Mouse (Mus musculus) embryonic facial prominence, embryonic 11.5 days (tissue): ENCODE results near the gene Lamtor1. TPM values are rescaled to one million over a fixed set of nuclear protein-coding genes. Genes with fewer than 3 reads are reported as not detected.

Source experiments
- ATAC-seq: fragments of 200-750 bp; cut with Nextera tagmentation; replicated peaks from 2 replicates; pipeline ENCODE4 v1.8.0; 2017; ENCODE audit warnings: low read depth; ENCODE audit not compliant: insufficient number of reproducible peaks, low FRiP score, low TSS enrichment
- DNase-seq: peaks from one replicate; pipeline ENCODE4 v3.0.0-alpha.2; 2015; ENCODE audit warnings: low spot score
- H3K27ac ChIP-seq: fragments of 300-500 bp; sonication (generic); replicated peaks from 2 replicates; pipeline ENCODE4 v1.5.1; 2014; ENCODE audit warnings: mild to moderate bottlenecking, low read depth, low read length, control low read depth
- H3K27me3 ChIP-seq: fragments of 300-500 bp; sonication (generic); 2 replicates; pipeline ENCODE4 v1.6.1; 2014; ENCODE audit warnings: mild to moderate bottlenecking, low read length, moderate library complexity, mixed read lengths; ENCODE audit not compliant: control insufficient read depth, insufficient read depth
- H3K36me3 ChIP-seq: fragments of 300-500 bp; sonication (generic); replicated peaks from 2 replicates; pipeline ENCODE4 v1.6.1; 2014; ENCODE audit warnings: low read depth, mild to moderate bottlenecking, low read length, moderate library complexity, mixed read lengths; ENCODE audit not compliant: control insufficient read depth, insufficient read depth
- H3K4me1 ChIP-seq: fragments of 300-500 bp; sonication (generic); 2 replicates; pipeline ENCODE4 v1.6.1; 2014; ENCODE audit warnings: low read length, mixed read lengths; ENCODE audit not compliant: control insufficient read depth, insufficient read depth
- H3K4me2 ChIP-seq: fragments of 300-500 bp; sonication (generic); 2 replicates; pipeline ENCODE4 v1.6.1; 2014; ENCODE audit warnings: low read depth, mild to moderate bottlenecking, control low read depth, low read length, moderate library complexity
- H3K4me3 ChIP-seq: fragments of 300-500 bp; sonication (generic); 2 replicates; pipeline ENCODE4 v1.5.1; 2014; ENCODE audit warnings: low read depth, low read length, control low read depth
- H3K9ac ChIP-seq: fragments of 300-500 bp; sonication (generic); replicated peaks from 2 replicates; pipeline ENCODE4 v1.6.1; 2014; ENCODE audit warnings: mild to moderate bottlenecking, control low read depth, low read length
- H3K9me3 ChIP-seq: fragments of 300-500 bp; sonication (generic); replicated peaks from 2 replicates; pipeline ENCODE4 v1.6.1; 2016; ENCODE audit warnings: mild to moderate bottlenecking, low read length, inconsistent platforms, mixed read lengths; ENCODE audit not compliant: control insufficient read depth
- WGBS: fragments of 180-500 bp; shearing (Covaris S2); extraction: QIAGEN DNeasy Blood & Tissue Kit; methylation state at CpG from one replicate; pipeline ENCODE4 v1.1.7; 2014; 5-methylcytosine and 5-hydroxymethylcytosine counted together
- microRNA-seq: library from miRNA; unstranded; fragments of <30 nt; microRNA quantifications from one replicate; pipeline ENCODE4, GENCODE M21; 2016; ENCODE audit warnings: borderline number of aligned reads
- polyA plus RNA-seq: library from polyadenylated mRNA; unstranded; fragments of >200 nt; fragmentation: Nextera tagmentation; extraction: Ambion mirVana; gene quantifications from 2 replicates; pipeline ENCODE4 v1.2.1, GENCODE M21; 2014

Lamtor1 gene
- polyA plus RNA-seq, 1 experiment from 2014 or later = 127 TPM

DNA sequence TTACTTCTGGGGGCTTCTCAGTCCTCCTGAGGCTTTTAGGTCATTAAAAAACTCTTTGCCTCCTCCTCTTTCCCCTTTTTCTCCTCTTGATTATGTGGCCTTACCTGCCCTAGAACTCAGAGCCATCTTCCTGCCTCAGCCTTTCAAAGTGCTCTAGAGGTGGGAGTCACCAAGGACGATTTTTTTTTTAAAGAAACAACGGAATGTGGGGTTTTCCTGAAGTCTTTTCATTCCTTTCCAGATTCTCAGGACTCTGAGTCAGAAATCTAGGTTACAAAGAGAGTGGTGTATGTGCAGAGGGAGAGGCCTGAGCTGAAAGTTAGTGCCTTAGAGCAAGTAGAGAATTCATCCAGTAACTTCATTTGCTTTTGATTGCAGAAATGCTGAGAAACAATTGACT is 66.0 kb downstream of the Lamtor1 start:
- no peaks in the 10 kb centered on the region for H3K27me3 ChIP-seq
- DNase-seq (no peak), ATAC-seq (no peak)
- WGBS = 46% methylated on average over 2 of the region's 2 CpGs
- no peaks in the 10 kb centered on the region for H3K9me3 ChIP-seq
- H3K36me3 ChIP-seq = no peaks in the 10 kb centered on the region
- H3K4me3 ChIP-seq = peak overlapping the region; percentile 59
- H3K4me1 ChIP-seq = no peaks in the 10 kb centered on the region; the same call in 1 of the 2 replicates
- H3K4me2 ChIP-seq = peak overlapping the region; percentile 72
- H3K27ac ChIP-seq = peak overlapping the region; percentile 99
- H3K9ac ChIP-seq = peak overlapping the region; percentile 90

DNA sequence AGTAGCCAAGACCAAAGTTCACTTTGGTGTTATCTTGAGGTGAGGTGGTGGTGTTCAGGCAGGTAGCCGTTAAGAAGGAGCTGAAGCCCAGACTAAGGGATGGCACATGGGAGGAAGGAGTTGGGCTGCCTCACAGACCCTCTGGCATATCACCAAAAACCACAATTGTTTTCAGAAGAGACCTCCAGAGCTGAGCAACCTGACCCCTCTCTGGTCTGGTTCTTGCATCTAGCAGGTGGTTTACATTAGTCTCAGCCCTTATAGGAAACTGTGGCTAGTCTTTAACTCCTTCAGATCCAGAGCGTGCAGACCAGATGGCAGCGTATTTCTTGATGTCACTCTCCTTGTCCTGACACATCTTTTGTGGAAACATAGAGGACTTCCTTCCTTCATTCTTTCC is 68.0 kb downstream of the Lamtor1 start:
- Histone ChIP-seq H3K4me3 (no peak overlapping the region), H3K9me3 (no peaks in the 10 kb centered on the region), H3K36me3 (no peaks in the 10 kb centered on the region), H3K9ac (no peak overlapping the region), H3K4me1 (no peaks in the 10 kb centered on the region; the same call in 1 of the 2 replicates), H3K27ac (peak overlapping the region; percentile 11; the same call in 1 of the 2 replicates), H3K27me3 (no peaks in the 10 kb centered on the region), H3K4me2 (peak overlapping the region; percentile 1; the same call in 1 of the 2 replicates)
- peak; percentile 89 for DNase-seq
- WGBS = 31% methylated on average over 3 of the region's 3 CpGs
- ATAC-seq = 0 out of 2 replicates have a peak, but pooled peaks have one; percentile 11

DNA sequence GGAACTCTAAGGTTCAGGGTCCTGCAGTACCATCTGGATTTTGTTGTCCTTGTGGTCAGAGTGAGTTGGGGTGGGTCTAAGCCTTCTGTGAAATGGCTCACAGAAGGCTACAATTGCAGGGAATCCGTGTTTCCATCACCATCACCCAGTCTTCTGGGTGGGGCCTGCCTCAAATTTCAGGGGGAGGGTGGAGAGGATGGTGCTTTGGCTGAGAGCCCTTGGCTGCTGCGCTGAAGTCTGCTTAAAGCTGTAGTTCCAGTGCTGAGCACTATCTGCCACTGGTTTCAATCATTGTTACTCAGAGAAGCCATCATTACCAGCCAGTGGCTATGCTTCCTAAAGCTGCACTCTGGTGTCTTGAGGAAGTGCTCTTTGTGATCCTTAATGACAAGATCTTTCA is 68.8 kb downstream of the Lamtor1 start:
- WGBS = 25% methylated on average over 2 of the region's 2 CpGs
- Histone ChIP-seq H3K36me3 (no peaks in the 10 kb centered on the region), H3K4me1 (no peaks in the 10 kb centered on the region; the same call in 1 of the 2 replicates), H3K9me3 (no peaks in the 10 kb centered on the region), H3K27ac (no peak overlapping the region), H3K27me3 (no peaks in the 10 kb centered on the region), H3K4me2 (no peak overlapping the region), H3K9ac (no peak overlapping the region), H3K4me3 (no peak overlapping the region)
- DNase-seq (peak; percentile 42), ATAC-seq (no peak)

Small RNA genes lying within 50 kb of the gene (microRNA-seq; reads per million reads assigned to microRNA genes)
- not detected for gene Gm22655

Other genes with a start within 250 kb of the Lamtor1 start
- gene Clpb, start 242.3 kb upstream of the Lamtor1 start, polyA plus RNA-seq = 35.8 and 38.4 TPM in 2 replicates
- 0.34 and 0.57 TPM in 2 replicates for gene Phox2a, start 87.6 kb upstream of the Lamtor1 start, polyA plus RNA-seq
- gene Inppl1, start 67.7 kb upstream of the Lamtor1 start, polyA plus RNA-seq = 30.5 and 34.4 TPM in 2 replicates
- 0.50 TPM in 1 of 2 replicates, not detected in the other for gene Folr2, start 48.7 kb upstream of the Lamtor1 start, polyA plus RNA-seq
- gene Anapc15, start 42.2 kb upstream of the Lamtor1 start, polyA plus RNA-seq = 85.6 and 92.7 TPM in 2 replicates
- 0.91 and 4.9 TPM in 2 replicates for gene Folr1, start 35.1 kb upstream of the Lamtor1 start, polyA plus RNA-seq
- gene Tomt, start 455 bp downstream of the Lamtor1 start, polyA plus RNA-seq = 0.26 and 0.27 TPM in 2 replicates
- 11.0 and 12.1 TPM in 2 replicates for gene Lrrc51, start 28.0 kb downstream of the Lamtor1 start, polyA plus RNA-seq
- 107 and 110 TPM in 2 replicates for gene Numa1, start 28.2 kb downstream of the Lamtor1 start, polyA plus RNA-seq
- gene Il18bp, start 112.8 kb downstream of the Lamtor1 start, polyA plus RNA-seq = 1.6 TPM in 2 replicates
- 26.9 and 28.9 TPM in 2 replicates for gene Rnf121, start 159.6 kb downstream of the Lamtor1 start, polyA plus RNA-seq
- gene Xndc1, start 159.6 kb downstream of the Lamtor1 start, polyA plus RNA-seq = 23.0 and 23.8 TPM in 2 replicates
- gene Xntrpc, start 159.8 kb downstream of the Lamtor1 start, polyA plus RNA-seq = 1.4 and 1.9 TPM in 2 replicates
- not detected in 2 replicates for gene Trpc2, start 177.2 kb downstream of the Lamtor1 start, polyA plus RNA-seq
- 0.96 and 1.1 TPM in 2 replicates for gene Art1, start 195.8 kb downstream of the Lamtor1 start, polyA plus RNA-seq
- gene Art5, start 203.6 kb downstream of the Lamtor1 start, polyA plus RNA-seq = 1.7 and 1.9 TPM in 2 replicates
- not detected in 2 replicates for gene Chrna10, start 210.9 kb downstream of the Lamtor1 start, polyA plus RNA-seq